Mouse (Mus musculus): ENCODE data around the gene Ehd4. TPM values are rescaled to one million over a fixed set of nuclear protein-coding genes. Genes with fewer than 3 reads are reported as not detected.

Gene Ehd4
- total and polyA plus RNA-seq, 2 experiments = 2.9 to 7.4 TPM

GRCm38 (mm10) chr2:120051405-120051804 is 103.0 kb downstream of the Ehd4 start:
- H3K79me2 ChIP-seq (ENCODE audit: control insufficient read depth, insufficient read depth, low read length) = no peaks in the 10 kb centered on the region
- H3K4me1 ChIP-seq (ENCODE audit: control insufficient read depth, insufficient read depth, low read length) = no peaks in the 10 kb centered on the region
- no peak overlapping the region for H3K4me3 ChIP-seq (ENCODE audit: insufficient read depth, low read depth, low read length)
- DNase-seq (ENCODE audit: extremely low read depth, low read depth, low spot score) = no peak
- H3K27me3 ChIP-seq (ENCODE audit: control insufficient read depth, insufficient read depth, low read length) = no peaks in the 10 kb centered on the region
- no peak overlapping the region for H3K9ac ChIP-seq (ENCODE audit: low read depth, low read length)
- whole genome bisulfite sequencing = 55% methylated on average over 6 of the region's 6 CpGs
- H3K36me3 ChIP-seq (ENCODE audit: control insufficient read depth, insufficient read depth, low read length) = no peaks in the 10 kb centered on the region
- TF ChIP-seq POLR2A (IDR thresholded peaks at IDR 0.05; ENCODE audit: extremely low read depth, insufficient read depth, low read length) (no peak), CTCF (IDR thresholded peaks at IDR 0.05; ENCODE audit: low read depth, low read length) (no peak)
- H3K27ac ChIP-seq (replicated peaks; ENCODE audit: insufficient read depth, low read depth, low read length) = no peak overlapping the region

DNA sequence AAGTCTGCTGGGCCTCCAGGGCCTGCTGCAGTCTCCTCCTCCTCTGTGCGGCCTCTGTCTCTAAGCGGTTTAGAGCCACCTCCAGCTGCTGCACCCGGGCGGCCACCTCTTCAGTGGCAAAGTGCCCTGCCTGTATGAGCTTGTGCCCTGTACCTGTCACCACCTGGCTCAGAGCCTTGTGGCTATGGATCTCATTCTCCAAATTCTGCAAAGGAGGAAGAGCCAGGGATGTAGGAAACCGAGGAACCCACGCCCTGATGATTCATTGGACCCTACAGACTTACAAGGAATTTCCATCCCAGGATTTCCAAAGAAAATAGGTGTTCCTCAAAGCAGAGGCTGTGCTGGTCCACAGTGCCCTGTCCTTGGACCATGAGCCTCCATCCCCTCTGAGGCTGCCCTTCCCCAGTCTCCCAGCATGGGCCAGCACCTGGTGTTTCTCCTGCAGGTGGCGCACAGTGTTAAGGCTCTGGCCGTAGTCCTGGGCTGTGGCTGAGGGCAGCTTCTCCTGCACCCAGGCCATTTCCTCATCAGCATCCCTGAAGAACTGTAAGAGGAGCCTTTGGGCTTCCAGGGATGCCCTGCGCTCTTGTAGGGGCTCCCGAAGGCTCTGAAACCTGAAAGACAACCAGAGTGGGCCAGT is 104.7 kb downstream of the Ehd4 start:
- DNase-seq (ENCODE audit: extremely low read depth, low read depth, low spot score) = peak; percentile 37
- Histone ChIP-seq H3K27ac (replicated peaks; ENCODE audit: insufficient read depth, low read depth, low read length) (no peak overlapping the region), H3K4me3 (ENCODE audit: insufficient read depth, low read depth, low read length) (no peak overlapping the region), H3K27me3 (ENCODE audit: control insufficient read depth, insufficient read depth, low read length) (no peaks in the 10 kb centered on the region), H3K36me3 (ENCODE audit: control insufficient read depth, insufficient read depth, low read length) (no peaks in the 10 kb centered on the region), H3K9ac (ENCODE audit: low read depth, low read length) (no peak overlapping the region), H3K4me1 (ENCODE audit: control insufficient read depth, insufficient read depth, low read length) (no peaks in the 10 kb centered on the region), H3K79me2 (ENCODE audit: control insufficient read depth, insufficient read depth, low read length) (no peaks in the 10 kb centered on the region)
- WGBS = 63% methylated on average over 10 of the region's 10 CpGs
- TF ChIP-seq CTCF (IDR thresholded peaks at IDR 0.05; ENCODE audit: low read depth, low read length) (peak; percentile 94), POLR2A (IDR thresholded peaks at IDR 0.05; ENCODE audit: extremely low read depth, insufficient read depth, low read length) (no peak)

DNA sequence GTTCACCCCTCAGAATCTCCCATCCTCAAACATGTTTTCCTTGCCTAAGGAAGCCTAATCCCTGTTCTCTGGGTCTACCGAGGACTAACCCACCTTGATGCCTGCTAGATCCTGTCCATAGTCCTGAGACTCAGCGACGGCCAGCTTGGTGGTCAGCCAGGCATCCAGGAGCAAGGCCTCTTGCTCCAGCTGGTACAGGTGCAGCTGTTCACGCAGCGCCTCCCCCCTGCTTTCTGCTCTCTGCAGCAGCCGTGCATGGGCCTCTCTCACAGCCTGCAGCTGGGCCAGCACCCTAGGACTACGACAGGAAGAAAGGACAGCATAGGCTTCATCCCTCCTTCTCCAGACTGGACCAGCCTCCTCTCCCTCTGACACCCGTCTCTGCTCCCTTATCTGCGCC is 106.2 kb downstream of the Ehd4 start:
- no peak overlapping the region for H3K9ac ChIP-seq (ENCODE audit: low read depth, low read length)
- 84% methylated on average over 9 of the region's 9 CpGs for WGBS
- H3K4me3 ChIP-seq (ENCODE audit: insufficient read depth, low read depth, low read length) = no peak overlapping the region
- H3K79me2 ChIP-seq (ENCODE audit: control insufficient read depth, insufficient read depth, low read length) = no peaks in the 10 kb centered on the region
- H3K27me3 ChIP-seq (ENCODE audit: control insufficient read depth, insufficient read depth, low read length) = no peaks in the 10 kb centered on the region
- no peaks in the 10 kb centered on the region for H3K36me3 ChIP-seq (ENCODE audit: control insufficient read depth, insufficient read depth, low read length)
- TF ChIP-seq CTCF (IDR thresholded peaks at IDR 0.05; ENCODE audit: low read depth, low read length) (no peak), POLR2A (IDR thresholded peaks at IDR 0.05; ENCODE audit: extremely low read depth, insufficient read depth, low read length) (no peak)
- DNase-seq (ENCODE audit: extremely low read depth, low read depth, low spot score) = no peak
- no peaks in the 10 kb centered on the region for H3K4me1 ChIP-seq (ENCODE audit: control insufficient read depth, insufficient read depth, low read length)
- H3K27ac ChIP-seq (replicated peaks; ENCODE audit: insufficient read depth, low read depth, low read length) = no peak overlapping the region

- 82% methylated on average over 14 of the region's 14 CpGs for WGBS
- no peaks in the 10 kb centered on the region for H3K27me3 ChIP-seq (ENCODE audit: control insufficient read depth, insufficient read depth, low read length)
- no peak overlapping the region for H3K27ac ChIP-seq (replicated peaks; ENCODE audit: insufficient read depth, low read depth, low read length)
- H3K9ac ChIP-seq (ENCODE audit: low read depth, low read length) = no peak overlapping the region
- DNase-seq (ENCODE audit: extremely low read depth, low read depth, low spot score) = no peak
- no peak overlapping the region for H3K4me3 ChIP-seq (ENCODE audit: insufficient read depth, low read depth, low read length)
- no peaks in the 10 kb centered on the region for H3K79me2 ChIP-seq (ENCODE audit: control insufficient read depth, insufficient read depth, low read length)
- TF ChIP-seq POLR2A (IDR thresholded peaks at IDR 0.05; ENCODE audit: extremely low read depth, insufficient read depth, low read length) (no peak), CTCF (IDR thresholded peaks at IDR 0.05; ENCODE audit: low read depth, low read length) (no peak)
- no peaks in the 10 kb centered on the region for H3K36me3 ChIP-seq (ENCODE audit: control insufficient read depth, insufficient read depth, low read length)
- no peaks in the 10 kb centered on the region for H3K4me1 ChIP-seq (ENCODE audit: control insufficient read depth, insufficient read depth, low read length)
Observed at GRCm38 (mm10) chr2:120046486-120047310, 107.7 kb downstream of the Ehd4 start.

GRCm38 (mm10) chr2:120044676-120045075 is 109.7 kb downstream of the Ehd4 start:
- Histone ChIP-seq H3K27ac (replicated peaks; ENCODE audit: insufficient read depth, low read depth, low read length) (no peak overlapping the region), H3K9ac (ENCODE audit: low read depth, low read length) (no peak overlapping the region), H3K27me3 (ENCODE audit: control insufficient read depth, insufficient read depth, low read length) (no peaks in the 10 kb centered on the region), H3K4me3 (ENCODE audit: insufficient read depth, low read depth, low read length) (no peak overlapping the region), H3K36me3 (ENCODE audit: control insufficient read depth, insufficient read depth, low read length) (no peaks in the 10 kb centered on the region), H3K4me1 (ENCODE audit: control insufficient read depth, insufficient read depth, low read length) (no peaks in the 10 kb centered on the region), H3K79me2 (ENCODE audit: control insufficient read depth, insufficient read depth, low read length) (no peaks in the 10 kb centered on the region)
- TF ChIP-seq CTCF (IDR thresholded peaks at IDR 0.05; ENCODE audit: low read depth, low read length) (no peak), POLR2A (IDR thresholded peaks at IDR 0.05; ENCODE audit: extremely low read depth, insufficient read depth, low read length) (no peak)
- WGBS = 87% methylated on average over 3 of the region's 3 CpGs
- no peak for DNase-seq (ENCODE audit: extremely low read depth, low read depth, low spot score)

Measured in liver, adult 2 months (tissue).